Mouse (Mus musculus) limb, embryonic 10.5 days (tissue): Measurements from ENCODE around the gene Cntn5. TPM values are rescaled to one million over a fixed set of nuclear protein-coding genes. Genes with fewer than 3 reads are reported as not detected.

Source experiments
- DNase-seq: peaks from one replicate; pipeline ENCODE4 v3.0.0-alpha.2; 2017; ENCODE audit warnings: low spot score
- H3K27ac ChIP-seq: fragments of 300-500 bp; sonication (generic); 2 replicates; pipeline ENCODE4 v1.5.1; 2016; ENCODE audit warnings: mild to moderate bottlenecking
- H3K27me3 ChIP-seq: fragments of 300-500 bp; sonication (generic); 2 replicates; pipeline ENCODE4 v1.6.1; 2016; ENCODE audit warnings: low read depth, mild to moderate bottlenecking; ENCODE audit not compliant: poor library complexity, severe bottlenecking
- H3K36me3 ChIP-seq: fragments of 300-500 bp; sonication (generic); 2 replicates; pipeline ENCODE4 v1.6.1; 2016; ENCODE audit warnings: mild to moderate bottlenecking, moderate library complexity
- H3K4me1 ChIP-seq: fragments of 300-500 bp; sonication (generic); 2 replicates; pipeline ENCODE4 v1.6.1; 2016
- H3K4me3 ChIP-seq: fragments of 300-500 bp; sonication (generic); 2 replicates; pipeline ENCODE4 v1.5.1; 2016; ENCODE audit warnings: mild to moderate bottlenecking, moderate library complexity
- H3K9me3 ChIP-seq: fragments of 300-500 bp; sonication (generic); replicated peaks from 2 replicates; pipeline ENCODE4 v1.6.1; 2016; ENCODE audit warnings: mild to moderate bottlenecking
- WGBS: fragments of 180-500 bp; shearing (Covaris S2); methylation state at CpG from one replicate; pipeline ENCODE4 v1.1.7; 2016; 5-methylcytosine and 5-hydroxymethylcytosine counted together
- polyA plus RNA-seq: library from polyadenylated mRNA; unstranded; fragments of >200 nt; fragmentation: Nextera tagmentation; extraction: Ambion mirVana; gene quantifications from 2 replicates; pipeline ENCODE4 v1.2.1, GENCODE M21; 2016

Cntn5 gene
- polyA plus RNA-seq, 1 experiment from 2014 or later = 0.90 TPM

- Histone ChIP-seq H3K4me3 (no peak overlapping the region), H3K27ac (no peak overlapping the region), H3K4me1 (no peaks in the 10 kb centered on the region), H3K9me3 (no peaks in the 10 kb centered on the region), H3K36me3 (no peaks in the 10 kb centered on the region), H3K27me3 (no peaks in the 10 kb centered on the region)
- 70% methylated on average over 3 of the region's 3 CpGs for WGBS
- DNase-seq = no peak
These were observed 185.6 kb downstream of the Cntn5 start for GRCm38 (mm10) chr9:10718986-10719385.

- Histone ChIP-seq H3K9me3 (no peaks in the 10 kb centered on the region), H3K4me1 (no peaks in the 10 kb centered on the region), H3K4me3 (no peak overlapping the region), H3K27me3 (no peaks in the 10 kb centered on the region), H3K27ac (no peak overlapping the region), H3K36me3 (no peaks in the 10 kb centered on the region)
- no peak for DNase-seq
- 11% methylated on average over 1 of the region's 1 CpGs for WGBS
These were observed 190.9 kb downstream of the Cntn5 start for GRCm38 (mm10) chr9:10713641-10714040.

- H3K4me1 ChIP-seq = no peaks in the 10 kb centered on the region
- no peak overlapping the region for H3K27ac ChIP-seq
- no peaks in the 10 kb centered on the region for H3K36me3 ChIP-seq
- no peaks in the 10 kb centered on the region for H3K9me3 ChIP-seq
- no peak for DNase-seq
- H3K27me3 ChIP-seq = no peaks in the 10 kb centered on the region
- H3K4me3 ChIP-seq = no peak overlapping the region
These were observed 222.9 kb downstream of the Cntn5 start for GRCm38 (mm10) chr9:10681646-10682045.

GRCm38 (mm10) chr9:10681181-10681580 is 223.4 kb downstream of the Cntn5 start:
- Histone ChIP-seq H3K27ac (no peak overlapping the region), H3K4me3 (no peak overlapping the region), H3K4me1 (no peaks in the 10 kb centered on the region), H3K36me3 (no peaks in the 10 kb centered on the region), H3K27me3 (no peaks in the 10 kb centered on the region), H3K9me3 (no peaks in the 10 kb centered on the region)
- no peak for DNase-seq
- WGBS = 67% methylated on average over 3 of the region's 3 CpGs

- WGBS = 76% methylated on average over 3 of the region's 3 CpGs
- H3K9me3 ChIP-seq = no peaks in the 10 kb centered on the region
- no peaks in the 10 kb centered on the region for H3K4me1 ChIP-seq
- no peaks in the 10 kb centered on the region for H3K36me3 ChIP-seq
- H3K27ac ChIP-seq = no peak overlapping the region
- H3K27me3 ChIP-seq = no peaks in the 10 kb centered on the region
- no peak for DNase-seq
- no peak overlapping the region for H3K4me3 ChIP-seq
These were observed 235.9 kb downstream of the Cntn5 start for GRCm38 (mm10) chr9:10668676-10669075.

GRCm38 (mm10) chr9:10667438-10667837 is 237.1 kb downstream of the Cntn5 start:
- 68% methylated on average over 4 of the region's 4 CpGs for WGBS
- no peaks in the 10 kb centered on the region for H3K36me3 ChIP-seq
- DNase-seq = no peak
- H3K27me3 ChIP-seq = no peaks in the 10 kb centered on the region
- H3K27ac ChIP-seq = no peak overlapping the region
- no peak overlapping the region for H3K4me3 ChIP-seq
- H3K9me3 ChIP-seq = no peaks in the 10 kb centered on the region
- H3K4me1 ChIP-seq = no peaks in the 10 kb centered on the region

GRCm38 (mm10) chr9:10665756-10666155 is 238.8 kb downstream of the Cntn5 start:
- no peaks in the 10 kb centered on the region for H3K27me3 ChIP-seq
- no peak for DNase-seq
- H3K36me3 ChIP-seq = no peaks in the 10 kb centered on the region

GRCm38 (mm10) chr9:10663101-10663500 is 241.5 kb downstream of the Cntn5 start:
- H3K9me3 ChIP-seq = no peaks in the 10 kb centered on the region
- no peaks in the 10 kb centered on the region for H3K27me3 ChIP-seq
- no peaks in the 10 kb centered on the region for H3K4me1 ChIP-seq
- no peak overlapping the region for H3K27ac ChIP-seq
- no peak for DNase-seq
- WGBS = 82% methylated on average over 2 of the region's 2 CpGs
- H3K36me3 ChIP-seq = no peaks in the 10 kb centered on the region
- H3K4me3 ChIP-seq = no peak overlapping the region

More at GRCm38 (mm10) chr9:10665756-10666155, 238.8 kb downstream of the Cntn5 start:
- Histone ChIP-seq H3K27ac (no peak overlapping the region), H3K9me3 (no peaks in the 10 kb centered on the region), H3K4me1 (no peaks in the 10 kb centered on the region), H3K4me3 (no peak overlapping the region)

- Histone ChIP-seq H3K4me1 (no peaks in the 10 kb centered on the region), H3K27ac (no peak overlapping the region), H3K36me3 (no peaks in the 10 kb centered on the region), H3K27me3 (no peaks in the 10 kb centered on the region), H3K4me3 (no peak overlapping the region), H3K9me3 (no peaks in the 10 kb centered on the region)
- WGBS = 78% methylated on average over 1 of the region's 1 CpGs
- DNase-seq = no peak
These were observed 245.1 kb downstream of the Cntn5 start for GRCm38 (mm10) chr9:10659478-10659877.

- Histone ChIP-seq H3K27me3 (no peaks in the 10 kb centered on the region), H3K4me1 (no peaks in the 10 kb centered on the region), H3K4me3 (no peak overlapping the region), H3K27ac (no peak overlapping the region), H3K36me3 (no peaks in the 10 kb centered on the region), H3K9me3 (no peaks in the 10 kb centered on the region)
- 73% methylated on average over 1 of the region's 1 CpGs for WGBS
- no peak for DNase-seq
These were observed 246.5 kb downstream of the Cntn5 start for GRCm38 (mm10) chr9:10658086-10658485.

GRCm38 (mm10) chr9:10657144-10657748 is 247.3 kb downstream of the Cntn5 start:
- Histone ChIP-seq H3K9me3 (no peaks in the 10 kb centered on the region), H3K4me3 (no peak overlapping the region), H3K36me3 (no peaks in the 10 kb centered on the region), H3K27me3 (no peaks in the 10 kb centered on the region), H3K4me1 (no peaks in the 10 kb centered on the region), H3K27ac (no peak overlapping the region)
- no peak for DNase-seq
- WGBS = 64% methylated on average over 4 of the region's 4 CpGs

- H3K9me3 ChIP-seq = no peaks in the 10 kb centered on the region
- no peak for DNase-seq
- no peaks in the 10 kb centered on the region for H3K36me3 ChIP-seq
- no peak overlapping the region for H3K4me3 ChIP-seq
- 91% methylated on average over 1 of the region's 1 CpGs for WGBS
- no peaks in the 10 kb centered on the region for H3K4me1 ChIP-seq
- no peak overlapping the region for H3K27ac ChIP-seq
- no peaks in the 10 kb centered on the region for H3K27me3 ChIP-seq
These were observed 253.9 kb downstream of the Cntn5 start for GRCm38 (mm10) chr9:10650632-10651031.

GRCm38 (mm10) chr9:10645951-10646350 is 258.6 kb downstream of the Cntn5 start:
- Histone ChIP-seq H3K4me1 (no peaks in the 10 kb centered on the region), H3K27ac (no peak overlapping the region), H3K9me3 (no peaks in the 10 kb centered on the region), H3K27me3 (no peaks in the 10 kb centered on the region), H3K36me3 (no peaks in the 10 kb centered on the region), H3K4me3 (no peak overlapping the region)
- WGBS = 94% methylated on average over 5 of the region's 5 CpGs
- DNase-seq = no peak
